Mouse (Mus musculus) right cerebral cortex, adult 2 months (tissue): Measurements from ENCODE around the gene Atad5.
"Not testable (repeated sequence)": the region's sequence is repeated elsewhere in the genome, so short reads cannot be mapped to it uniquely, and the experiment has no call there.

Experiments
- DNase-seq, 2 experiments: peaks; one replicate each; pipeline ENCODE4 v3.0.0; 2021 to 2022; ENCODE audit warnings: low spot score in 2 of 2

Gene Atad5

GRCm38 (mm10) chr11:80088917-80089816, at the start of gene Atad5:
Gene Atad5 (plus strand): TSS chr11:80089400.
- DNase-seq, result peak; percentile 91

GRCm38 (mm10) chr11:80042615-80043418, 46.4 kb upstream of the Atad5 start:
- DNase-seq, result peak; percentile 24 to 39

- DNase-seq, result no peak
Observed at GRCm38 (mm10) chr11:80043419-80043817, 45.8 kb upstream of the Atad5 start.

- DNase-seq, result no peak
Observed at GRCm38 (mm10) chr11:80046856-80047255, 42.3 kb upstream of the Atad5 start.

- no peak for DNase-seq
Observed at GRCm38 (mm10) chr11:80050088-80050487, 39.1 kb upstream of the Atad5 start.

GRCm38 (mm10) chr11:80052456-80052855, 36.7 kb upstream of the Atad5 start:
- DNase-seq, result no peak

- no peak for DNase-seq
Observed at GRCm38 (mm10) chr11:80053171-80053570, 36.0 kb upstream of the Atad5 start.

GRCm38 (mm10) chr11:80054659-80055058, 34.5 kb upstream of the Atad5 start:
- DNase-seq, result no peak

- no peak for DNase-seq
Observed at GRCm38 (mm10) chr11:80056141-80056540, 33.1 kb upstream of the Atad5 start.

- peak; percentile 32 to 40 for DNase-seq
Observed at GRCm38 (mm10) chr11:80062159-80062558, 27.0 kb upstream of the Atad5 start.

- not testable (repeated sequence) for DNase-seq
Observed at GRCm38 (mm10) chr11:80066373-80066772, 22.8 kb upstream of the Atad5 start.

- no peak for DNase-seq
Observed at GRCm38 (mm10) chr11:80067558-80067957, 21.6 kb upstream of the Atad5 start.

- DNase-seq, result no peak
Observed at GRCm38 (mm10) chr11:80069815-80070214, 19.4 kb upstream of the Atad5 start.

GRCm38 (mm10) chr11:80071039-80071438, 18.2 kb upstream of the Atad5 start:
- DNase-seq, result no peak

GRCm38 (mm10) chr11:80072365-80072764, 16.8 kb upstream of the Atad5 start:
- no peak for DNase-seq

- no peak for DNase-seq
Observed at GRCm38 (mm10) chr11:80075608-80076277, 13.5 kb upstream of the Atad5 start.

GRCm38 (mm10) chr11:80077784-80078545, 11.2 kb upstream of the Atad5 start:
- DNase-seq, result no peak

GRCm38 (mm10) chr11:80078831-80079230, 10.4 kb upstream of the Atad5 start:
- DNase-seq, result no peak

- no peak for DNase-seq
Observed at GRCm38 (mm10) chr11:80079751-80080150, 9.4 kb upstream of the Atad5 start.

GRCm38 (mm10) chr11:80080381-80080825, 8.8 kb upstream of the Atad5 start:
- DNase-seq, result no peak
